Mouse (Mus musculus) intestine, postnatal 0 days (tissue): ENCODE results near the gene Cntn2. TPM values are rescaled to one million over a fixed set of nuclear protein-coding genes. Genes with fewer than 3 reads are reported as not detected.

Experiments used
- ATAC-seq: fragments of 200-750 bp; cut with Nextera tagmentation; 2 replicates; pipeline ENCODE4 v1.8.0; 2017; ENCODE audit warnings: mild to moderate bottlenecking, moderate TSS enrichment, moderate library complexity
- H3K27ac ChIP-seq: fragments of 300-500 bp; sonication (generic); 2 replicates; pipeline ENCODE4 v1.5.1; 2014; ENCODE audit warnings: mild to moderate bottlenecking, low read depth, low read length, moderate library complexity
- H3K27me3 ChIP-seq: fragments of 300-500 bp; sonication (generic); replicated peaks from 2 replicates; pipeline ENCODE4 v1.6.1; 2014; ENCODE audit warnings: low read length, mixed read lengths; ENCODE audit not compliant: control insufficient read depth, insufficient read depth
- H3K36me3 ChIP-seq: fragments of 300-500 bp; sonication (generic); 2 replicates; pipeline ENCODE4 v1.6.1; 2014; ENCODE audit warnings: mild to moderate bottlenecking, moderate library complexity; ENCODE audit not compliant: control insufficient read depth, insufficient read depth
- H3K4me1 ChIP-seq: fragments of 300-500 bp; sonication (generic); replicated peaks from 2 replicates; pipeline ENCODE4 v1.6.1; 2014; ENCODE audit warnings: antibody characterized with exemption, low read length, mixed read lengths; ENCODE audit not compliant: control insufficient read depth, insufficient read depth
- H3K4me2 ChIP-seq: fragments of 300-500 bp; sonication (generic); replicated peaks from 2 replicates; pipeline ENCODE4 v1.6.1; 2014; ENCODE audit warnings: low read depth, mild to moderate bottlenecking, moderate library complexity
- H3K4me3 ChIP-seq: fragments of 300-500 bp; sonication (generic); 2 replicates; pipeline ENCODE4 v1.5.1; 2014; ENCODE audit warnings: low read depth, low read length
- H3K9ac ChIP-seq: fragments of 300-500 bp; sonication (generic); 2 replicates; pipeline ENCODE4 v1.6.1; 2014; ENCODE audit warnings: mild to moderate bottlenecking, low read depth, low read length
- H3K9me3 ChIP-seq: fragments of 300-500 bp; sonication (generic); 2 replicates; pipeline ENCODE4 v1.6.1; 2016; ENCODE audit warnings: mixed run types; ENCODE audit not compliant: control insufficient read depth
- CTCF ChIP-seq: sonication (generic); IDR thresholded peaks from 2 replicates; pipeline ENCODE4 v1.5.1; 2016; ENCODE audit warnings: low read depth, mild to moderate bottlenecking, control low read depth, antibody characterized with exemption, moderate library complexity
- WGBS: fragments of 180-500 bp; shearing (Covaris S2); extraction: QIAGEN DNeasy Blood & Tissue Kit; methylation state at CpG from one replicate; pipeline ENCODE4 v1.1.7; 2014; 5-methylcytosine and 5-hydroxymethylcytosine counted together
- polyA plus RNA-seq: library from polyadenylated mRNA; unstranded; fragments of >200 nt; fragmentation: Nextera tagmentation; extraction: Ambion mirVana; gene quantifications from 2 replicates; pipeline ENCODE4 v1.2.1, GENCODE M21; 2015

Gene Cntn2
- polyA plus RNA-seq, 1 experiment from 2014 or later: 0.14 TPM

- Histone ChIP-seq H3K36me3 (peaks cover 14% of the 10 kb centered on the region), H3K4me2 (no peak overlapping the region), H3K27ac (no peak overlapping the region), H3K4me1 (no peaks in the 10 kb centered on the region), H3K9ac (no peak overlapping the region), H3K27me3 (no peaks in the 10 kb centered on the region), H3K4me3 (no peak overlapping the region), H3K9me3 (no peaks in the 10 kb centered on the region)
- no peak for ATAC-seq
- no peak for TF ChIP-seq CTCF
- WGBS: 34% methylated on average over 8 of the region's 8 CpGs
These were observed 31.5 kb downstream of the Cntn2 start for GRCm38 (mm10) chr1:132511521-132511920.

- ATAC-seq: no peak
- Histone ChIP-seq H3K36me3 (peaks cover 30% of the 10 kb centered on the region), H3K4me1 (no peaks in the 10 kb centered on the region), H3K9me3 (no peaks in the 10 kb centered on the region), H3K4me3 (no peak overlapping the region), H3K4me2 (no peak overlapping the region), H3K27ac (no peak overlapping the region), H3K9ac (no peak overlapping the region), H3K27me3 (no peaks in the 10 kb centered on the region)
- TF ChIP-seq CTCF: no peak
- WGBS: 85% methylated on average over 5 of the region's 5 CpGs
These were observed 33.3 kb downstream of the Cntn2 start for GRCm38 (mm10) chr1:132509771-132510170.

- H3K27me3 ChIP-seq: no peaks in the 10 kb centered on the region
- H3K27ac ChIP-seq: no peak overlapping the region
- H3K36me3 ChIP-seq: peaks cover 53% of the 10 kb centered on the region
- TF ChIP-seq CTCF: no peak
- H3K9ac ChIP-seq: no peak overlapping the region
- no peak overlapping the region for H3K4me2 ChIP-seq
- no peak for ATAC-seq
- H3K4me1 ChIP-seq: no peaks in the 10 kb centered on the region
- WGBS: 91% methylated on average over 7 of the region's 7 CpGs
- H3K9me3 ChIP-seq: no peaks in the 10 kb centered on the region
- no peak overlapping the region for H3K4me3 ChIP-seq
These were observed 36.4 kb downstream of the Cntn2 start for GRCm38 (mm10) chr1:132506656-132507055.

GRCm38 (mm10) chr1:132506058-132506457, 37.0 kb downstream of the Cntn2 start, which contains the start of gene Tmem81:
Gene Tmem81, plus strand, starts transcription at chr1:132506230.
- no peak within 1 kb of the TSS for H3K9ac ChIP-seq
- no peak for TF ChIP-seq CTCF
- no peaks in the 10 kb centered on the region for H3K27me3 ChIP-seq
- no peaks in the 10 kb centered on the region for H3K4me1 ChIP-seq
- H3K4me3 ChIP-seq: no peak within 1 kb of the TSS
- 89% methylated on average over 7 of the region's 7 CpGs for WGBS
- H3K9me3 ChIP-seq: no peaks in the 10 kb centered on the region
- H3K27ac ChIP-seq: no peak within 1 kb of the TSS
- peaks cover 57% of the 10 kb centered on the region for H3K36me3 ChIP-seq
- ATAC-seq: no peak
- no peak within 1 kb of the TSS for H3K4me2 ChIP-seq

- Histone ChIP-seq H3K4me1 (no peaks in the 10 kb centered on the region), H3K27ac (no peak overlapping the region), H3K9ac (no peak overlapping the region), H3K36me3 (peaks cover 66% of the 10 kb centered on the region), H3K4me2 (no peak overlapping the region), H3K4me3 (no peak overlapping the region), H3K27me3 (no peaks in the 10 kb centered on the region), H3K9me3 (no peaks in the 10 kb centered on the region)
- WGBS: 87% methylated on average over 5 of the region's 5 CpGs
- ATAC-seq: no peak
- no peak for TF ChIP-seq CTCF
These were observed 37.9 kb downstream of the Cntn2 start for GRCm38 (mm10) chr1:132505155-132505554.

GRCm38 (mm10) chr1:132500535-132500934, 42.5 kb downstream of the Cntn2 start:
- no peak overlapping the region for H3K4me2 ChIP-seq
- no peak overlapping the region for H3K27ac ChIP-seq
- H3K4me1 ChIP-seq: no peaks in the 10 kb centered on the region
- TF ChIP-seq CTCF: no peak
- no peaks in the 10 kb centered on the region for H3K9me3 ChIP-seq
- H3K4me3 ChIP-seq: no peak overlapping the region
- peaks cover 80% of the 10 kb centered on the region for H3K36me3 ChIP-seq
- H3K27me3 ChIP-seq: no peaks in the 10 kb centered on the region
- 96% methylated on average over 2 of the region's 2 CpGs for WGBS
- no peak overlapping the region for H3K9ac ChIP-seq
- ATAC-seq: no peak

- no peak for TF ChIP-seq CTCF
- 78% methylated on average over 6 of the region's 6 CpGs for WGBS
- no peak overlapping the region for H3K27ac ChIP-seq
- no peak overlapping the region for H3K9ac ChIP-seq
- H3K9me3 ChIP-seq: no peaks in the 10 kb centered on the region
- no peak overlapping the region for H3K4me2 ChIP-seq
- H3K4me3 ChIP-seq: no peak overlapping the region
- peaks cover 14% of the 10 kb centered on the region for H3K36me3 ChIP-seq
- H3K4me1 ChIP-seq: no peaks in the 10 kb centered on the region
- no peaks in the 10 kb centered on the region for H3K27me3 ChIP-seq
- no peak for ATAC-seq
These were observed 59.3 kb downstream of the Cntn2 start for GRCm38 (mm10) chr1:132483759-132484158.
